Mouse (Mus musculus) hindbrain, embryonic 16.5 days (tissue): Measurements from ENCODE around the gene Aym1. TPM values are rescaled to one million over a fixed set of nuclear protein-coding genes. Genes with fewer than 3 reads are reported as not detected.
"Not testable (repeated sequence)": the region's sequence is repeated elsewhere in the genome, so short reads cannot be mapped to it uniquely, and the experiment has no call there.

Experiments used
- ATAC-seq: fragments of 200-750 bp; cut with Nextera tagmentation; 2 replicates; pipeline ENCODE4 v1.8.0; 2017; ENCODE audit warnings: moderate TSS enrichment, moderate library complexity
- H3K27ac ChIP-seq: fragments of 300-500 bp; sonication (generic); 2 replicates; pipeline ENCODE4 v1.5.1; 2014; ENCODE audit warnings: low read depth, mild to moderate bottlenecking, control low read depth, low read length, moderate library complexity
- H3K27me3 ChIP-seq: fragments of 300-500 bp; sonication (generic); replicated peaks from 2 replicates; pipeline ENCODE4 v1.6.1; 2014; ENCODE audit warnings: low read length; ENCODE audit not compliant: control insufficient read depth, insufficient read depth
- H3K36me3 ChIP-seq: fragments of 300-500 bp; sonication (generic); 2 replicates; pipeline ENCODE4 v1.6.1; 2014; ENCODE audit warnings: mild to moderate bottlenecking, low read length, moderate library complexity, mixed read lengths; ENCODE audit not compliant: control insufficient read depth, insufficient read depth
- H3K4me1 ChIP-seq: fragments of 300-500 bp; sonication (generic); 2 replicates; pipeline ENCODE4 v1.6.1; 2014; ENCODE audit warnings: low read depth, low read length; ENCODE audit not compliant: control insufficient read depth, insufficient read depth
- H3K4me2 ChIP-seq: fragments of 300-500 bp; sonication (generic); 2 replicates; pipeline ENCODE4 v1.6.1; 2014; ENCODE audit warnings: mild to moderate bottlenecking, low read length, control low read depth, moderate library complexity
- H3K4me3 ChIP-seq: fragments of 300-500 bp; sonication (generic); 2 replicates; pipeline ENCODE4 v1.5.1; 2014; ENCODE audit warnings: mild to moderate bottlenecking, low read length, control low read depth, moderate library complexity
- H3K9ac ChIP-seq: fragments of 300-500 bp; sonication (generic); 2 replicates; pipeline ENCODE4 v1.6.1; 2014; ENCODE audit warnings: low read depth, mild to moderate bottlenecking, control low read depth, low read length, moderate library complexity
- H3K9me3 ChIP-seq: fragments of 300-500 bp; sonication (generic); 2 replicates; pipeline ENCODE4 v1.6.1; 2014; ENCODE audit warnings: mild to moderate bottlenecking, low read length, moderate library complexity; ENCODE audit not compliant: control insufficient read depth
- WGBS: fragments of 180-500 bp; shearing (Covaris S2); extraction: QIAGEN DNeasy Blood & Tissue Kit; methylation state at CpG from one replicate; pipeline ENCODE4 v1.1.7; 2014; 5-methylcytosine and 5-hydroxymethylcytosine counted together
- polyA plus RNA-seq: library from polyadenylated mRNA; unstranded; fragments of >200 nt; fragmentation: Nextera tagmentation; extraction: Ambion mirVana; gene quantifications from 2 replicates; pipeline ENCODE4 v1.2.1, GENCODE M21; 2015

Aym1 gene
- polyA plus RNA-seq, 1 experiment from 2014 or later = not detected

DNA sequence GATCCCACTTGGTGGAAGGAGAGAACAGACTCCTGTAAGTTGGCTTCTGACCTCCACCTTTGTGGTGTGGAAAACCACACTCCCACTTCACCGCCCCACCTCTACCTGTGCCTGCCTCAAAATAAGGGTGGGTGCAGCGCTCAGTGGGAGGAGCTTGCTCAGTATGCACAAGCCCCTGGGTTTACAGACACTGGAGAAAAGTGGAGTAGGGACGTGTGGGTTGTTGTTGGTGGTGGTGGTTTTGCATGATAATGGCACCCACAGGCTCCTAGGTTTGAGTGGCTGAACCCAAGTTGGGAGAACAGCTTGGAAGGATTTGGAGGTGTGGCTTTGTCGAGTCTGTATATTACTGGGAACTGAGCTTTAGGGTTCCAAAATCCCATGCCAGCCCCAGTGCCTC is 24.2 kb upstream of the Aym1 start:
- H3K27ac ChIP-seq = no peak overlapping the region

GRCm38 (mm10) chr5:113334621-113335530 is 22.2 kb upstream of the Aym1 start:
- 8% methylated on average over 34 of the region's 34 CpGs for WGBS
- Histone ChIP-seq H3K36me3 (no peaks in the 10 kb centered on the region), H3K9me3 (no peaks in the 10 kb centered on the region), H3K4me2 (peak overlapping the region; percentile 46), H3K4me3 (peak overlapping the region; percentile 9; the same call in 1 of the 2 replicates), H3K9ac (no peak overlapping the region), H3K27me3 (peaks cover 30% of the 10 kb centered on the region), H3K4me1 (peaks cover 6% of the 10 kb centered on the region), H3K27ac (no peak overlapping the region)
- no peak for ATAC-seq

More for the DNA sequence above, 24.2 kb upstream of the Aym1 start:
- Histone ChIP-seq H3K4me2 (no peak overlapping the region), H3K36me3 (no peaks in the 10 kb centered on the region), H3K4me3 (no peak overlapping the region), H3K27me3 (peaks cover 30% of the 10 kb centered on the region), H3K4me1 (peaks cover 6% of the 10 kb centered on the region), H3K9me3 (peaks cover 2% of the 10 kb centered on the region), H3K9ac (no peak overlapping the region)
- WGBS = 58% methylated on average over 4 of the region's 4 CpGs
- ATAC-seq = no peak

DNA sequence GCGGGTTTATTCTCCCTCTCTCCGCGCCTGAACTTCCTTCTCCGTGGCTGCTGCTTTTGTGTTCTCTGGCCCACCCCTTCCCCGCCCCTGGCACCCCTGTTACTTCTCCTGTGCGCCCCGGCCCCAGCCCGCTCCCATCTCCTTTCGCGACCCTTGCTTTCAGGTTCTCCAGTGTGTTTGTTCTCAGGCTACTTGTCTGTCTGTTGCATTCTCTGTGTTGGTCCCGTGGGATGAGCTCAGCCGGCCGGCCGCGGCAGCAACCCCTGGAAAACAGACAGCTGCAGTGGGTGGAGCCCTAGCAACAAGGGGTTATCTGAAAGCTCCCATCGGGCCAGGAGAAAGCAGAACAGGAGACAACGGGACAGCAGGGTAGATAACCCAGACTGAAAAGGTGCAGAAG is 21.4 kb upstream of the Aym1 start:
- WGBS = 1% methylated on average over 17 of the region's 17 CpGs
- Histone ChIP-seq H3K4me3 (no peak overlapping the region), H3K27me3 (peaks cover 30% of the 10 kb centered on the region), H3K9me3 (no peaks in the 10 kb centered on the region), H3K9ac (no peak overlapping the region), H3K4me2 (peak overlapping the region; percentile 46), H3K4me1 (peaks cover 6% of the 10 kb centered on the region), H3K36me3 (no peaks in the 10 kb centered on the region), H3K27ac (no peak overlapping the region)
- ATAC-seq = no peak

DNA sequence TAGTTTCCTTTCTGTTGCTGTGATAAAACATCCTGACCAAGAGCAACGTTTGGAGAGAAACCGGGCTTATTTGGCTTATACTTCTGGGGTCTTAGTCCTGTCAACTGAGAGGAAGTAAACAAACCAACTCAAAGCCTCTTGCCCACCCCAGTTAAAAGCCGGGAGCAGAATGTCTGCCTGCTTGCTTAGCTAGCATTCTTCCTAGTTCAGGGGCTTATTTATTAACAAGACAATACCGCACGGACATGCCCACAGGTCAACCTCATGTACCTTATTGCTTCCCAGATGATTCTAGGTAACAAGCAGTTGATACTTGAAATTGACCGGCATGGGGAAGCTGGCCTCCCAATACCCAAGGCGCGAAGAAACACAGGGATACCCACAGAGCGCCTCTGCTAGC is 20.8 kb upstream of the Aym1 start:
- no peak for ATAC-seq
- Histone ChIP-seq H3K27me3 (peaks cover 30% of the 10 kb centered on the region), H3K36me3 (no peaks in the 10 kb centered on the region), H3K4me1 (peaks cover 6% of the 10 kb centered on the region), H3K9me3 (no peaks in the 10 kb centered on the region), H3K9ac (no peak overlapping the region), H3K4me2 (no peak overlapping the region), H3K27ac (no peak overlapping the region), H3K4me3 (no peak overlapping the region)
- WGBS = 25% methylated on average over 9 of the region's 9 CpGs

DNA sequence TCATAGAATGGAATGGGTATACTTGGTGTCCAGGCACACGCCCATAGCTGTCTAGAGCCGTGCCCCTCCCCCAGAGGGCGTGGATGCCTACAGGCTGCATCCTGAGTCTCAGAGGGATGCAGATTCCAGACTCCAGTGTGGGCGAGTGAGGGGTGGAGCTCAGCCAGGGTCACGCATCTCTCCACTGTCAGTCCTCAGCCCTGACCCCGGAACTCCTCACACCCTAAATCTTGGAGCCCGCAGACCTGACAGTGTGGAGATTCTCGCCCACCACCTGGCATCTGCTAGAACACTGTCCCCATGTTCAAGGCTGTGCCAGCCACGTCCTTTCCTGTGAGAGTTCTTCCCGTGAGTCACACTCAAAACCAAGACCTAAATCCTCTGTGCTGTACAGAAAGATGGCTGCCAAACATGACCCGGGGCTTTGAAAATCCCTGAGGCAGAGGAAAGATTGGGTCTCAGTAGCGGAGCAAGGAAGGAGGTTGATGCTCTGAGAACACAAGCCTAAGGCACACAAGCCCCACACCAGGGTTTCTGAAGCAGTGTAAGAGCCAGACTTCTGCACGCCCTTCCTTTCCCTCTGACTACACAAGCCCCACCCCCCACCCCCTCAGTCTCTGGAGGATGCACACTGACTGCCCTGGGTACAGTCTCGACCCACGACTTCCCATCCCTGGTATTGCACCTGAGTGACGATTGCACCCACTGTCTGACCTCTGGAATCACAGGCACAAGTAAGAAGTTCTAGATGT is 12.3 kb upstream of the Aym1 start:
- no peak for ATAC-seq
- Histone ChIP-seq H3K4me2 (no peak overlapping the region), H3K27me3 (peaks cover 31% of the 10 kb centered on the region), H3K9ac (no peak overlapping the region), H3K4me1 (peaks cover 8% of the 10 kb centered on the region), H3K36me3 (no peaks in the 10 kb centered on the region), H3K9me3 (no peaks in the 10 kb centered on the region), H3K27ac (no peak overlapping the region), H3K4me3 (no peak overlapping the region)
- 30% methylated on average over 16 of the region's 16 CpGs for WGBS

GRCm38 (mm10) chr5:113345781-113346180 is 11.3 kb upstream of the Aym1 start:
- no peak overlapping the region for H3K4me2 ChIP-seq
- no peak overlapping the region for H3K27ac ChIP-seq
- H3K4me3 ChIP-seq = no peak overlapping the region
- H3K36me3 ChIP-seq = no peaks in the 10 kb centered on the region
- H3K27me3 ChIP-seq = peaks cover 31% of the 10 kb centered on the region
- H3K4me1 ChIP-seq = peaks cover 8% of the 10 kb centered on the region
- WGBS = 6% methylated on average over 11 of the region's 11 CpGs
- no peak overlapping the region for H3K9ac ChIP-seq
- ATAC-seq = no peak
- no peaks in the 10 kb centered on the region for H3K9me3 ChIP-seq

DNA sequence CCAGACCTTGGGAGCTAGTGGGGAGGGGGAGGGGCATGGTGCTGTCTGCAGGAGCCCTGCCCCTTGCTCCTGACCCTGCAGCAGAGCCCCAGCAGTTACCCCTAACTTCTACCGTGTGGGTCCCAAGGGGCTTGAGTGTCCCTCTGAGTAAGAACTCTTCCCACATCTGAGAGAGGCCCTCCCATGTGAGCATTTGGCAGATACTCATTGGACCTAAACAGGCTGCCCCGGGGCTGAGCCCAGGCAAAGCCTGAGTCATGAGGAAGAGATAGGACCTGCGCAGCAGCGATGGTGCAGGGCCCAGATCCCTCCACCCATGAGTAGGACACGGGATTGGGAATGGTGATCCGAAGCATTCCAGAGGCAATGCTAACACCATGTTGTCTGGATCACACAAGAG is 10.4 kb upstream of the Aym1 start:
- H3K4me1 ChIP-seq, H3K27ac ChIP-seq, H3K36me3 ChIP-seq, H3K9me3 ChIP-seq, H3K9ac ChIP-seq, ATAC-seq, H3K4me3 ChIP-seq, H3K4me2 ChIP-seq: not testable (repeated sequence)
- peaks cover 31% of the 10 kb centered on the region for H3K27me3 ChIP-seq
- WGBS = 63% methylated on average over 6 of the region's 6 CpGs

- Histone ChIP-seq H3K9ac (no peak overlapping the region), H3K4me1 (peaks cover 15% of the 10 kb centered on the region), H3K4me2 (no peak overlapping the region), H3K4me3 (no peak overlapping the region), H3K27ac (no peak overlapping the region), H3K9me3 (no peaks in the 10 kb centered on the region), H3K27me3 (peaks cover 31% of the 10 kb centered on the region), H3K36me3 (no peaks in the 10 kb centered on the region)
- WGBS = 37% methylated on average over 12 of the region's 12 CpGs
- no peak for ATAC-seq
Measured at GRCm38 (mm10) chr5:113347593-113347992, 9.5 kb upstream of the Aym1 start.

DNA sequence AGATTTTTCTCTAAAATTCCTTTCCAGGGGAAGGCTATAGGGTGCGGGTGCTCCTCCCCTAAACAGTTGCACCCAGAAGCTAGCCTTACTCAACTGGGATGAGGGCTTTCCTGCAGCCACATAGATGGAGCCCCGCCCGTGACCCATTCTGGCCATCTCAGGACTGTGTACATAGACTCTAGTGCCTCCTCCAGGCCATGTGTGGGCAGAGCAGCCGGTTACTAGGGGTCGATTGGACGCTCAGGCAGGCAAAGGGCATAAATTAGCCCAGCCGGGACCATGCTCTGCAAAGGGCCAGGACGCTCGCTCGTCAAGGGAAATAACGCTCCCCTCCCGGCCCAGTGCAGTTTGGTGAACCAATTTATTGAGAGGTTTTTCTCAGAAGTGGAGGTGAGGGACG is 8.5 kb upstream of the Aym1 start:
- no peak for ATAC-seq
- Histone ChIP-seq H3K9me3 (no peaks in the 10 kb centered on the region), H3K4me2 (no peak overlapping the region), H3K4me3 (no peak overlapping the region), H3K27ac (no peak overlapping the region), H3K9ac (no peak overlapping the region), H3K27me3 (peaks cover 31% of the 10 kb centered on the region), H3K36me3 (no peaks in the 10 kb centered on the region), H3K4me1 (peaks cover 15% of the 10 kb centered on the region)
- WGBS = 14% methylated on average over 13 of the region's 13 CpGs
